34 mouse cellular contexts compared by ENCODE assay signal in the genomic region with DNA sequence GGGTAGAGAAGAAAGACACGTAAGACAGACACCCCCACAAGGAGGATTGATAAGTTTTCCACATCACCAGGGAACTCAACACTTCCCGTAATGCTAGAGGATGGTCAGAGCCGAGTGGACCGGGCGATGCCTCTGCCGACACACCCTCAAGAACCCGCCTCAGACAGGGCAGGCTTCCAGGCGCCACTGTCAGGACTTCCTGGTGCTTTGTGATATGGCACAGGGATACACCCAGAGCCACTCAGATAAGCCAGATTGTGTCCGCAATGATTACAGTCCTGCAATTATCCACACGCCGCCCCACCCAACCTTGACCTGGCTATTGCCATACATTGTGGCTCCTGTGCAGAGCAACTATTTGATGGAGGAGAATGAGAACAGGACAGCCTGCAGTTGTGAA. TPM values are rescaled to one million over a fixed set of nuclear protein-coding genes. Genes with fewer than 3 reads are reported as not detected.
DNase-seq lines count a peak whose midpoint lies in the region.
"Had no signal": no experiment of that assay in that cellular context is flagged by ENCODE, and none has a peak within 500 bp of the region (broad histone marks: within the 10 kb centered on the region; RNA-seq: fewer than 3 reads in every experiment).

No protein-coding gene starts in this region.

- 0 out of 2 replicates have a peak, but pooled peaks cover 8% of the 10 kb centered on the region for H3K27me3 ChIP-seq in heart, embryonic 10.5 days (ENCODE audit: insufficient read depth, poor library complexity, severe bottlenecking)
- H3K27me3 ChIP-seq: embryonic facial prominence, embryonic 13.5 days; forebrain, embryonic 13.5 days; midbrain, embryonic 15.5 days; neural tube, embryonic 13.5 days had no signal

- no peaks in the 10 kb centered on the region for H3K36me3 ChIP-seq in heart, embryonic 10.5 days
- H3K36me3 ChIP-seq: embryonic facial prominence, embryonic 13.5 days; hindbrain, embryonic 10.5 days; limb, embryonic 12.5 days; midbrain, embryonic 15.5 days; neural tube, embryonic 13.5 days had no signal

- peak; percentile 13 for DNase-seq in heart, postnatal 4 days
- no peak for DNase-seq in heart, embryonic 10.5 days (ENCODE audit: low spot score)
- DNase-seq in urinary bladder, postnatal 14 days (ENCODE audit: low spot score), result peak; percentile 4
- no peak for DNase-seq in urinary bladder, postnatal 4 days (ENCODE audit: low spot score in 2 of 2)
- DNase-seq in lung, postnatal 25 days (ENCODE audit: low spot score), result peak; percentile 79
- DNase-seq in left cerebral cortex, adult 11 months (ENCODE audit: low spot score), result no peak
- DNase-seq in thymus, postnatal 36 days, result no peak
- DNase-seq in layer of hippocampus, adult 8-10 months (ENCODE audit: low spot score in 2 of 2), result no peak
- DNase-seq: adrenal gland, postnatal 14 days; cerebellum, adult 8-10 months; cerebellum, postnatal 36 days; embryo, embryonic 11 days; layer of hippocampus, postnatal 36 days; liver, postnatal 0 days; retina, postnatal 1 day; right cerebral cortex, postnatal 25 days had no signal

- H3K9me3 ChIP-seq in heart, embryonic 10.5 days, result no peaks in the 10 kb centered on the region
- H3K9me3 ChIP-seq: embryonic facial prominence, embryonic 13.5 days; forebrain, embryonic 13.5 days; hindbrain, embryonic 10.5 days; limb, embryonic 12.5 days; midbrain, embryonic 15.5 days; neural tube, embryonic 13.5 days had no signal

- WGBS in heart, embryonic 10.5 days, result 46% methylated on average over 11 of the region's 11 CpGs

- no peak overlapping the region for H3K4me3 ChIP-seq in heart, embryonic 10.5 days
- H3K4me3 ChIP-seq: embryonic facial prominence, embryonic 13.5 days; erythroblast, embryonic 14.5 days; forebrain, embryonic 13.5 days; hindbrain, embryonic 10.5 days; layer of hippocampus, adult 2 months; limb, embryonic 12.5 days; midbrain, embryonic 15.5 days; neural tube, embryonic 13.5 days had no signal

- H3K27ac ChIP-seq in heart, embryonic 10.5 days, result no peak overlapping the region
- H3K27ac ChIP-seq: embryonic facial prominence, embryonic 13.5 days; forebrain, embryonic 13.5 days; hindbrain, embryonic 10.5 days; layer of hippocampus, adult 2 months; limb, embryonic 12.5 days; midbrain, embryonic 15.5 days; neural tube, embryonic 13.5 days had no signal

- H3K4me1 ChIP-seq in heart, embryonic 10.5 days, result peaks cover 18% of the 10 kb centered on the region
- H3K4me1 ChIP-seq: forebrain, embryonic 13.5 days; midbrain, embryonic 15.5 days had no signal

RNA-seq across cellular contexts. Expression of a gene that starts 36.1 kb away (rescaled TPM):
- not detected for total RNA-seq in heart, postnatal 4 days (2021)
- polyA plus RNA-seq in heart, embryonic 10.5 days (2016; fragmentation: Nextera tagmentation; extraction: Ambion mirVana), result not detected in 2 replicates
- total RNA-seq in layer of hippocampus, adult 8-10 months (2022), result not detected
- total RNA-seq: adrenal gland, postnatal 14 days; gastrocnemius, adult 18-20 months; gastrocnemius, postnatal 4 days; layer of hippocampus, adult 2 months; layer of hippocampus, postnatal 36 days; left cerebral cortex, postnatal 14 days; megakaryocyte, adult 5-6 weeks had no signal
- polyA plus RNA-seq: brain, embryonic 14.5 days; embryonic facial prominence, embryonic 13.5 days; erythroblast, embryonic 14.5 days; forebrain, embryonic 13.5 days; heart, embryonic 16.5 days; hindbrain, embryonic 10.5 days; hindbrain, embryonic 16.5 days; kidney, embryonic 16.5 days; limb, embryonic 12.5 days; liver, embryonic 11.5 days; liver, postnatal 0 days; neural tube, embryonic 13.5 days; thymus, postnatal 0 days had no signal

Comparison
In these comparisons a context has a peak if more than half of its experiments do, and no peak if none do; other contexts are left out.
1. DNase-seq: peak in heart, postnatal 4 days (single experiment), urinary bladder, postnatal 14 days (single experiment) and lung, postnatal 25 days (single experiment); none in heart, embryonic 10.5 days (single experiment), urinary bladder, postnatal 4 days (0 of 2), left cerebral cortex, adult 11 months (single experiment), thymus, postnatal 36 days (0 of 2) and layer of hippocampus, adult 8-10 months (0 of 2).